Mouse (Mus musculus) mouse trophoblast stem cell (cell line): ENCODE results near the gene Cux2.

ENCODE experiments used
- in situ Hi-C, 2 experiments: fragments of 300-500 bp; cut with MseI, MboI; formaldehyde crosslinking; loops; 2 replicates in 1 of 2; 3 replicates in 1 of 2; pipeline ENCODE4 v1.15.1; 2025

The Cux2 gene

DNA sequence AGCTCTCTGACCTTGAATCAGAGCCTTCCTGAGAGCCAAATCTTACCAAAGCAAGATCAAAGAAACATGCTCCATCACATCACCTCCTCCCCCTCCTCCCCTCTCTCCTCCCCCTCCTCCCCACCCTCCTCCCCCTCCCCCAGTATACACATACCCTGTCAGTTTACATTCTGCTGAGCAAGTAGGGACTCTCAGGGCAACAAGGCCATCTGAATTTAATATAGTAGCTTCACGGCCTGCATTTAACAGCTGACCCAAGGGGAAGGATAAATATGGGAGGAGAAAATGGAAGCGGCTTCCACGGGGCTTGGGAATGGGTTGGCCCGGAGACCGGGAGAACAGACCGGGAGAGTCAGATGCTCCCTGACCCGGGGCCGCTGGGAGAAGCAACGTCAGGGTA is 32.1 kb downstream of the Cux2 start:
- in situ Hi-C loops: no loop called here

DNA sequence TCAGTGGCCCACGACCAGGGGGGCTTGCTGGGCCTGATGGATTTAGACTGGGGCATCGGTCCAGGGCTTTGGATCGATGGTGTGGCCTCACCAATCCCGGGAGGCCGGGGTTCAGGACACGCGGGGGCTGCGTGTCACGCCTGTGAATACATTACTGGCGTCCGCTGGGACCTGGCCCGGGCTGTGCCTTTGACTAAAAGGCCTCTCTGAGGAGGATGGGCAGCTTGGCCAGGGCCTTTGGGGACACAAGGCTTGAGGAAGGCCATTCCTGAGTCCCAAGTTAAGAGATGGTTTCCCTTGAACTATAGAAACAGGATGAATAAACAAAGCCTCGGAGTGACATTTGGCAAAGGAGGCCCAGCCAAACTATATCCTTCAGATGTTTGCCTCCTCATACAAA is 32.6 kb downstream of the Cux2 start:
- in situ Hi-C loops: no loop called here

- in situ Hi-C loops: no loop called here
Observed at GRCm38 (mm10) chr5:122016744-122017143, 33.2 kb downstream of the Cux2 start.

DNA sequence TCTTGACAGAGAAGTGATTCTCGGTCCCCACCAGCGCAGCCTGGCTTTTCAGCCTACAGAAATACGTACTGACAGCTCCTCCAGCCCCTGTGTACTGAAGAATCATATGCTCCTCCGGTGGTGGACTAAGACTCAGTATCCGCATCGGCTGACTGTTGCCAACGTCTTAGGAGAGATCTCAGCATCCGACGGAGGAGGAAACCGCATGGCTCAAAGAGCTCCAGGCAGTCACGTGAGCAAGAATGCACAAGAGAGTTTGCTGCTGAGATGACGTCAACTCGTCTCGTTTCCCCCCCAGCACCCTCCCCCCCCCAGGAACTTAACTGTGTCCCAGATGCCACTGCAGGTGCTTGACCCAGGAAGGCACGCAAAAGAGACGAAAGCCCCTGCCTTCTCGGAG is 34.8 kb downstream of the Cux2 start:
- in situ Hi-C loops: no loop called here

GRCm38 (mm10) chr5:122014671-122015070 is 35.2 kb downstream of the Cux2 start:
- in situ Hi-C loops: no loop called here

- in situ Hi-C loops: no loop called here
Observed at GRCm38 (mm10) chr5:122011289-122011688, 38.6 kb downstream of the Cux2 start.

DNA sequence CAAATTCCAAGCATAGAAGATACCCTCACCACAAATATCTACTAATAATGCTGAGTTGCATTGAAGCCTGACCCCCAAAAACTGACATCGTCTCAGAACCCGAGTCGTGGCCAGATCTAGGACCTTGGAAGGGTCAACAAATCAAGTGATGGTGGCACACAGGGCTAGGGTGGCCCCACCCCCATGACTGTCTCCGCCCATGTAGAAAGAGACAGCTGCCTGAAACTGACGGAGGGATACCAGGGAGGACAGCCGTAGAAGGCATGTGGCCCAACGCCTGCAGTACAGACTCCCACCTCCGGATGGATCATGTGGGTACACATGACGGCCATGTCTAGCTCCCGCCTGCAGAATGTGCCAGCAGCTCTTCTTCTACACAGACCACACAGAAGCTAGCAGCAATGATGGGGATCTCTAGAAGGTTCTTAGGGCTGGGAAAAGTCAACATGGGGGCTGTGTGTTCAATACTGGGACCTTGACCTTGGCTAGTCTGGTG is 41.9 kb downstream of the Cux2 start:
- in situ Hi-C loops: no loop called here

GRCm38 (mm10) chr5:122003460-122003859 is 46.4 kb downstream of the Cux2 start:
- in situ Hi-C loops: no loop called here

GRCm38 (mm10) chr5:122002148-122002547 is 47.8 kb downstream of the Cux2 start:
- in situ Hi-C loops: no loop called here

DNA sequence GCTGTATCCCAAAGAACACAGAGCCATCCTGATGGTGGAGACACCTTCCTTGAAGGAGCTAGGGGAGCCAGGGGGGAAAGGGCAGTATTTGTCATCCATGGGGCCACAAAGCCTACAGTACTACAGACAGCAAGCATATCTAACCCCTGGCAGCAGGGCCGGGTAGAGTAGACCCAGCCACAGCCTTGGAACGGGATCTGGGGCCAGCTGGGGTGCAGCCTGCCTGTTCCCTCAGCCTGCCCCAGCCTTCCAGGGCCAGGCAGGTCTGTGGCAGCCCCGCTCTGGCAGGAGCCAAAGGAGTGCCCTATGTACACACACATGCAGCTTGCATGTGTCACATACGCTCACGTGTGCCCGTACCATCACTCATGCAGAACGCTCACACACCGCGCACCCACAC is 48.6 kb downstream of the Cux2 start:
- in situ Hi-C loops: no loop called here

DNA sequence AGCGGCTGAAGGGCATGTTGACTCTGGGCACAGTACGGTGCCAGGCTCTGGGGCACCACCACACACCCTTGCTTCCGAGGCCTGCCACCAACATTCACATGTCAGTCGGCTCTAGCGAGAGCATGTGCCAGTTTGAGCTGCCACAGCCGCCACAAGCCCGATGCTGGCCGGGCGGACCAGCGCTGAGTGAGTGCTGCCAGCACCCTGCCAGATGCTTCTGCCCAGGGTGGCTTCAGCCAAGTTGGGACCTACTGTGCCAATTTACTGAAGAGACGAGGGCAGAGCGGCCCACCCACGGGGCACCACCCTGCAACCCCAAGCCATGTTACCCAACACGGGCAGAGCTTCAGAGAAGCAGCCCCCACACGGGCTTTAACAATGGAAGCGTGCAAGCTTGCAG is 49.5 kb downstream of the Cux2 start:
- in situ Hi-C loops: no loop called here

- in situ Hi-C loops: no loop called here
Observed at GRCm38 (mm10) chr5:121998981-121999795, 50.7 kb downstream of the Cux2 start.

- in situ Hi-C loops: no loop called here
Observed at GRCm38 (mm10) chr5:121998281-121998680, 51.6 kb downstream of the Cux2 start.

DNA sequence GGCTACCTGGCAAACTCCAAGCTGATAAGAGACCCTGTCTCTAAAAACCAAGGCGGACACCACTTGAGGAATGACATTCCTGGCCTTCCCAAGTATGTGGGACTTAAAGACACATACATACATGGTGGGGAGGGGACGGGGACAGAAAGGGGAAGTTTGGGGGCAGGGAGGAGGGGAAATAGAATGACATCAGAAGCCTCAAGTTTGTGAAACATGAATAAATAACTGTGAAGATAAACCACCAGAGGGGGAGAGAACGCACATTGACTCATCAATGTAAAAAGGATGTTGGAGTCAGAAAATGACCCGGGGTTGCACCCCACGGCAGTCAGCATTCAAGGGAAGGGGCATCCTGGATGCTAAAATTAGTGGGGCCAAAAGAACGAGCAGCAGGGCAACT is 53.2 kb downstream of the Cux2 start:
- in situ Hi-C loops: no loop called here

DNA sequence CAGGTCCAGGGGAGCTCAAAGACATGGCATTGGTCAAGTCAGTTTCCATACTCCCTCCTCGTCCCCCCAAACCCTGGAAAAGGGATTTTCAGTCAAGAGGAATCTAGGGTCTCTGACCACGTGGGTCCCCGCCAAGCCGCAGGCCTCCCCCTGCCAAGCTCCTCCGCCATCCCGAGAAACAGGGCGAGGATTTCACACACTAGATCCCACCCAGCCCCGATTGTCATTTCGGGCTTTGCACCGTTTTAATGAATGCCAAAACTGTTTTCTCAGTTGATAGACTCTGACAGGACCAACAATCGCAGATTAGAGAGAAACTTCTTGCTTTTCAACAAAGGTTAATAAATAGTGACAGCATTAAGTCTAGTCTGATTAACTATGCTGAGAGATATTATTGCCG is 55.1 kb downstream of the Cux2 start:
- in situ Hi-C loops: no loop called here

DNA sequence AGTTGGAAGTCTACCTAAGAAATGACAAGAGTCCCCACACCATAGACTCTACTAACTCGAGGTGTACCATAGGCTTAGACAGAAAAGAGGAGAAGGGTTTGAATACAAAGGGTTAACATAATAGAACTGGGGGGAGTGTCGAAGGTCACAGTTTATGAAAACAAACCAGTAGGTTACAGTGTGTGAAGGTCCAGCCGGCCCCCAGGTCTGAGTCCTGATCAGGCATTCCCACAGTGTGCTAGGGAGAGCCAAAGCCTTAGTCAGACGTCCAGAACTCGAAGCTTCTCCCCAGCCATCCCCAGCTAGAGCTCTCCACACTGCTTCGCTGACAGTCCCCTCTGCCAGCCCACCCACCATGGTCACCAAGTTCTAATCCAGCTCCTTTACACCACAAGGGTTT is 58.0 kb downstream of the Cux2 start:
- in situ Hi-C loops: no loop called here

- in situ Hi-C loops: no loop called here
Observed at GRCm38 (mm10) chr5:121985855-121986254, 64.0 kb downstream of the Cux2 start.

DNA sequence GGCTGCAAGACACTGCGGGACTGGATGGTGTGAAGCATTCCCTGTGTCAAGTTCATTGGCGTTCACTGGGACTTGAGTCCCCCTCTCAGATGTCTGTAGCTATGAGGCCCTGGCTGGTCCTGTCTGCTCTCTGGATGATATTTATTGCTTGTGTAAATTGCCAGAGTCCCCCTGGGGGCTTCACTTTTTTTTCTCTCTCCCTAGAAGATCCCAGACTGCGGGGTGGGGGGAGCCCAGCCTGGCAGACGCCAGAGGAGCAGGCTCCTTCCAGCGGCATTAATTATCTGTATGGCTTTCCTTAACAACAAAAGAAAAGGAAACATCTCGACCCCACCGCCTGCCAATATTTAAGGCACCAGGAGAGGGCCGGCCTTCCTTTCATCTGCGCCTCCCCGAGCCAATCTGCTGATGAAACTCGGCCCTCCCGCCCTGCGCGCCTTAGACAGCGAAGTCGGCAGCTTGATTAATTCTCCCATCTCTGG is 68.2 kb downstream of the Cux2 start:
- in situ Hi-C loops: no loop called here

DNA sequence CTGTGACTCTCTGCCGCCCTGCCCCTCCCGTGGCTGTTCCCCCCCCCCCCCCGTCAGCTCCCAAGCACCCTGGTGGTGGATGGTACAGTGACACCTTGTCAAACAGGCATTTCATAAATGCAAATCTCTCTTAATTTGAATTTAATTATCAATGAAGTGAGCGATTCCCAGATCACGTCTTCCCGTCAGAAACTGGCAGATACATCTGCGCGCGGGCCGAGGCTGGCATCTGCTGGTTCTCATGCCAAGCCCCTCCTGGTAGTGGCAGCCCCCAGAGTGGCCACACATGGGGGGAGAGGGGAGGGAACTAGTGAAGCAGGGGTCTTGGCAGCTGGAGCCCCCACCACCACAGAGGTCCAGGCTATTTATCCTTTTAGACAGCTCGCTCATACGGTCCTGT is 73.6 kb downstream of the Cux2 start:
- in situ Hi-C loops: no loop called here

GRCm38 (mm10) chr5:121973541-121973940 is 76.4 kb downstream of the Cux2 start:
- in situ Hi-C loops: no loop called here

- in situ Hi-C loops: no loop called here
Observed at GRCm38 (mm10) chr5:121972680-121973192, 77.2 kb downstream of the Cux2 start.

DNA sequence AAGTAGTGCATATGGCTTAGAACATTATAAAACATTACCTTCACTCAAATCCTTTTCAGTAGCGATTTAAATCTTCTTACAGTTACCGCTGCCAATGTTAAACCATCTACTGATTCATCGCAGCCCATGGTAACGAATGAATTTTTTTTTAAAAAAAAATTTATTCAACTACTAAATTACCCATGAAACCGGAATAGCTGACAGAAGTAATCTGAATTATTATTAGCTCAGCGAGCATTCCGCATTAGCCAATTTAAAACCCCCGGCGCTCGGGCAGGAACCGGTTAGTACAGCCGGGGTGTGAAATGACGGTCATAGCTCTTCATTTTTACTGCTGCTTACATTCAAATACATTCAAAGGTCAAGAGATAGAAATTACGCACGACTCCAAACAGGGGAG is 80.9 kb downstream of the Cux2 start:
- in situ Hi-C loops: no loop called here

- in situ Hi-C loops: no loop called here
Observed at GRCm38 (mm10) chr5:121968416-121968815, 81.5 kb downstream of the Cux2 start.
